Mouse (Mus musculus) megakaryocyte, embryonic 14.5 days (primary cell): ENCODE measurements around the gene Col6a6. TPM values are rescaled to one million over a fixed set of nuclear protein-coding genes. Genes with fewer than 3 reads are reported as not detected.

Experiments
- H3K27me3 ChIP-seq: replicated peaks from 2 replicates; pipeline ENCODE3; 2012; ENCODE audit warnings: inconsistent platforms
- H3K36me3 ChIP-seq: replicated peaks from 2 replicates; pipeline ENCODE3; 2012; ENCODE audit warnings: low read length, inconsistent platforms, mixed read lengths
- H3K4me1 ChIP-seq: 2 replicates; pipeline ENCODE4 v1.6.1; 2012; ENCODE audit warnings: inconsistent platforms
- H3K4me3 ChIP-seq: replicated peaks from 2 replicates; pipeline ENCODE3; 2012; ENCODE audit warnings: moderate library complexity, mild to moderate bottlenecking, inconsistent platforms
- H3K9me3 ChIP-seq: 2 replicates; pipeline ENCODE4 v1.6.1; 2012; ENCODE audit warnings: inconsistent platforms
- FLI1 ChIP-seq: IDR thresholded peaks from 2 replicates; pipeline ENCODE4 v1.6.1; 2012; ENCODE audit warnings: low read length, inconsistent platforms, mixed read lengths
- GATA1 ChIP-seq: IDR thresholded peaks from 3 replicates; pipeline ENCODE4 v1.6.1; 2012; ENCODE audit warnings: mixed read lengths, low read length, inconsistent platforms, borderline replicate concordance
- polyA plus RNA-seq: library from polyadenylated mRNA; stranded (reverse); fragments of >175 nt; gene quantifications from 2 replicates; pipeline ENCODE4 v1.2.3, GENCODE M21; 2012; ENCODE audit warnings: low replicate concordance; ENCODE audit not compliant: insufficient read depth

Col6a6 gene
- polyA plus RNA-seq, 1 experiment: 0.12 TPM

DNA sequence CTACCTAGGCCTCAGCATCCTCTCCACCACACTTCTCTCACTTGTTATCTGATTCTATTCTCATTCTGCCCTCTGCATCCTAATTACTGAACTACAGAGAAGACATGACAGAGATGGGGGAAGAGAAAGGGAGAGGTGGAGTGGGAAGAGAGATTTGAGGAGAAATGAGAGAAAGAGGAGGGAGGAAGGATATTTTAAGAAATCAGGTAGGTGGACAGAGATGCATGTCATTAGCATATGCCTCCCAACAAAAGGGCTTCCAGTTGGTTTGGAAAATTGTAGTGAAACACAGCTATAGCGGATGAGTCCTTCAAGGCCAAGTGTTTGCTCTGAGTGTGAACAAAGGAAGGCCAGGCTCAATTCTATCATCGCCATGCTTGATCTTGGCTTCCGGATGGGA lies 115.9 kb downstream of the Col6a6 start:
- Histone ChIP-seq H3K9me3 (no peaks in the 10 kb centered on the region), H3K36me3 (no peaks in the 10 kb centered on the region), H3K4me3 (no peak overlapping the region), H3K4me1 (no peaks in the 10 kb centered on the region), H3K27me3 (peaks cover 2% of the 10 kb centered on the region)
- TF ChIP-seq GATA1 (no peak), FLI1 (no peak)

DNA sequence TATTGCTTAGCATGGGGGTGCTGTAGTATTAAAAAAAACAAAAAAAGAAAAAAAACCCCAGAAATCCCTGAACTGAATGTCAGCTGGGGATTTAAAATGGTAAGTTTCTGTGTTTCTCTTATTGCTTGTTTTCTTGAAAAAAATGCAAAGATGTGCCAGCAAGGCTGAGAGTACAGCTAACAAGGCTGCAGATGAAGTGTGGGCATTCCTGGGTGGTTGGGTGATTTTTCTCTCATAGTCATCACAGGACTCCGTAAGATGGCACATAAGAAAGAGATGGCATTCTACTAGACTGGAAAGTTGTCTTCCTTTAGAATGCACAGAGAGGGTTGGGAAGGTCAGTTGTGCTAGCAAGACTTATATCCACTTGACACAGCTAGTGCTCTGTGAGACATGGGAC lies 122.9 kb downstream of the Col6a6 start:
- Histone ChIP-seq H3K27me3 (peaks cover 2% of the 10 kb centered on the region), H3K36me3 (no peaks in the 10 kb centered on the region), H3K9me3 (no peaks in the 10 kb centered on the region), H3K4me3 (no peak overlapping the region), H3K4me1 (0 out of 2 replicates have a peak, but pooled peaks cover 3% of the 10 kb centered on the region)
- TF ChIP-seq GATA1 (no peak), FLI1 (no peak)

DNA sequence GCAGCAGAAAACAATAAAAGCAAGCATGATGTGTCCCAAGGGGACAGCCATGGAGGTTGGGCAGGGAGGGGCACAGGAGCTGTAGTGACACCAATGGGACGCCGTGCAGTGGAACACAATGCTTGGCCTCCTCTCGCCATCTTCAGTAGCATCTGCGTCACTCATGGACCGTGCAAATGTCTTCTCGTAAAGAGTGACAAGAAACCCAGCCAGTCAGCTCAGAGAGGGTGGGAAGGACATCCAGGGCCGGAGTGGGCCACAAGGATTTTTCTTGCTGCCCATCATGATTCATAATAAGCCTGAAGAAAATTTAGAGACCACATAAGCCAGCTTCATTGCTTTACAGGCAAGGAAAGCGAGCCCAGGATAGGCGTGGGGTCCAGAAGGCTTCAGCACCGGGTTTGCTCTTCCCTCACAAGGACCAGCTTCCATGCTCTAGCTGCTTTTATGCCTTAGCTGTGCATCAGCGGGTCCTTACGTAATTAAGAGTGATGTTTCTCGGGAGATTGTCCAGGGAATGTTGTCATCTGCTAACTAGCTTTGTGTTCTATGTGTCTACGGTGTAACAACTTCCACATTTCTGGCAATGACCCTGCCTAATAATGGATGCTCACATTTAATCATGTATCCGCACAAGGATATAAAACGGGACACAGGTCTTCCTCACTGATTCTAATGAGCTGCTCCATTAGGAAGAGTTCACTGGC lies 123.6 kb downstream of the Col6a6 start:
- H3K4me3 ChIP-seq: no peak overlapping the region
- H3K9me3 ChIP-seq: no peaks in the 10 kb centered on the region
- peaks cover 2% of the 10 kb centered on the region for H3K27me3 ChIP-seq
- H3K36me3 ChIP-seq: no peaks in the 10 kb centered on the region
- no peak for TF ChIP-seq FLI1
- TF ChIP-seq GATA1: no peak
- 0 out of 2 replicates have a peak, but pooled peaks cover 3% of the 10 kb centered on the region for H3K4me1 ChIP-seq

DNA sequence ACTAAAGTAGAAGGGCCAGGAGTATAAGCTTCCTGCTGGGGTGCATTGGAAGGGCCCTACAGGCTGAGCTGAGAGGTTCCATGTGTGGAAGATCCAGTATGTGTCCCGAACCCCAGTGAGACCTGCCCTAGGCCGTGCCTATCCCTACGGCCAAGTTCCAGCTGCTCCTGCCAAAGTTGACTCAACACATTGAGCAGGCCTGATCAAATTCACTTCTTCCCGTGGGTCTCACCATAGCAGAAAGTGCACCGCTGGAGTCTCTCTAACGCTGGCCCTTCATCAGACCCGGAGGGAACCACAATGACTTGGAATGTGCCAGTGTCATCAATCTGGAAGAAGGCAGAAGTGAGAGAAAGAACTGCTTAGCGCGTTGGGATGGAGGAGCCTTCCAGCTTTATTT lies 126.0 kb downstream of the Col6a6 start:
- Histone ChIP-seq H3K4me3 (no peak overlapping the region), H3K27me3 (no peaks in the 10 kb centered on the region), H3K36me3 (no peaks in the 10 kb centered on the region), H3K4me1 (0 out of 2 replicates have a peak, but pooled peaks cover 3% of the 10 kb centered on the region), H3K9me3 (no peaks in the 10 kb centered on the region)
- no peak for TF ChIP-seq FLI1
- no peak for TF ChIP-seq GATA1

DNA sequence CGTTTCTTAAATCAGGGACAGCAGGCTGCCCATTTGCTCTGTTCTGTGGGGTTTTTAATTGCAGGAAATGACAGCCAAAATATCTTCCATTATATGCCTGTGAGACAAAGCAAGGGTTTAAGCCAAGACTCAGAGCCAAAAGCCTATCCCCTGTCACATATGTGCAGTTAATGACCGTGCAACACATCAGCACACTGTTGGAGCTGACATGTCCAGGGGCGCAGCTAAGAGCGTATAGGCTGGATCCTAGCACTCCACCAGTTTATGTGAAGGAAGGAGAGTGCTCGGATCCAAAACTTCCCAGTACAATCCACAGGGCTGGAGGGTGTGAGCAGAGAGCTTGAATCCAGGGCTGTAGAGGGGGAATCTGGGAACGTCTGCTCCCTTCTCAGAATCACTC lies 127.3 kb downstream of the Col6a6 start:
- TF ChIP-seq FLI1 (no peak), GATA1 (no peak)
- Histone ChIP-seq H3K27me3 (no peaks in the 10 kb centered on the region), H3K4me3 (no peak overlapping the region)

DNA sequence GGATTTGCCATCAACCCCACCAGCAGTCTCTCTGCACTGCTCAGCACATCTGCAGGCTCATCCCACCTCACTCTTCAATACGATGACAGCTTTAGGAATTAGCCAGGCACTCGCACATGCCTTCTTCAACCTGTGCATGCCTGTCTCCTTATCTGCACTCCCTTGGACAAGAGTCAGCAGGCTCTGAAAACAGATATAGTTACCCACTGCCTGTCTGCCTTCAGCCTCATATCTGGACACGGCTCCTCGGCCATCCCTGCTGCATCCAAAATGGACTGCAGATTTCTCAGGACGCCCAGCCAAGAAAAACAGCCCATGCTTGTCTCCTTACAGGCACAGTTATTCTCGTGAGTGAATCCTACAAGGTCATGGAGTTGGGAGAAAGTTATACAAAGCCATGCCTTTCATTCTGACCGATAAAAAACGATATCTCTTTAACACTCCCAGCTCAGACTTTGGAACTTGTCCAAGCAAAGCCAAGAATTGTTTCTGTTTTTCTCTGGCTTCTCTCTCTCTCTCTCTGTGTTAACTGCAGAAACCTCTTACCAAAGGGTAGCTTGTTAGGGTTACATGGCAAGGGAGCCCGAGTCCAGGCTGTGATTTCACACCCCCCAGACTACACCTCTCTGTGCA lies 130.1 kb downstream of the Col6a6 start:
- H3K27me3 ChIP-seq: no peaks in the 10 kb centered on the region
- TF ChIP-seq GATA1 (no peak), FLI1 (no peak)
- no peak overlapping the region for H3K4me3 ChIP-seq
- H3K4me1 ChIP-seq: no peaks in the 10 kb centered on the region
- H3K9me3 ChIP-seq: no peaks in the 10 kb centered on the region
- no peaks in the 10 kb centered on the region for H3K36me3 ChIP-seq

More for the DNA sequence above, 127.3 kb downstream of the Col6a6 start:
- H3K36me3 ChIP-seq: no peaks in the 10 kb centered on the region
- no peaks in the 10 kb centered on the region for H3K9me3 ChIP-seq
- H3K4me1 ChIP-seq: no peaks in the 10 kb centered on the region

DNA sequence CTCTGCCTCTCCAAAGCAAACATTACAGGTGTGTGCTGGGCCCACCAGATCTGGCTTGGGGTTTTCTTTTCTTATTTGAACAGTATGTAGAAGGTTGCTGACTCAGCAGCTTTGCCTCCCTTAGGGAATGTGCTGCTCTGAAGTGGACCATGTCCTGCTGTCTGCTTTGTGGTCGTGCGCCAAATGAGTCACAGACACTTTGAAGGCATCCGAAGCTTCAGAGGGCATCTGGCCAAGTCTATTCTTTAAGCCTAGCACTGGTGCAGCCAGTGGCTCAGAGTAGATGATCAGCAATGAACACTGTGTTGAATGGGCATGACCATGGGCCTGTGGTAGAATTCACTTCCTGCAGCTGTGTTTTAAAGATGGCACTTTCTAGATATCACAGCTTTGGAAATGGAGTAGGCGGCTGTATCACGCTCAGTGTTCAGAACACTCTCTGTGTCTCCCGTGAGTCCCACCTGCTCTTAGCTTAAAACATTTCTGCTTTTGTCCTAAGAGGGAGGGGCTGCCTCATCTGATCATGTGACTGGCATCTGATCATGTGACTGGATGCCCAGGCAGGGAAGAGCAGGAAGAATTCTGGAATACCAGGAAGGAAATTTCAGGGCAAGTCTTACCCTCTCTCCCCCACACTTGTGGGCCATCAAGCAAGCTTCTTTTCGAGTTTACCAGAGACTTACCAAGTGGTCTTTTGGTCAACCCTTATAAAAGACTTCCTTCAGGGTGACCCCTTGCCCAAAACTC lies 131.0 kb downstream of the Col6a6 start:
- Histone ChIP-seq H3K36me3 (no peaks in the 10 kb centered on the region), H3K4me3 (no peak overlapping the region), H3K27me3 (no peaks in the 10 kb centered on the region), H3K9me3 (no peaks in the 10 kb centered on the region), H3K4me1 (no peaks in the 10 kb centered on the region)
- no peak for TF ChIP-seq FLI1
- no peak for TF ChIP-seq GATA1

DNA sequence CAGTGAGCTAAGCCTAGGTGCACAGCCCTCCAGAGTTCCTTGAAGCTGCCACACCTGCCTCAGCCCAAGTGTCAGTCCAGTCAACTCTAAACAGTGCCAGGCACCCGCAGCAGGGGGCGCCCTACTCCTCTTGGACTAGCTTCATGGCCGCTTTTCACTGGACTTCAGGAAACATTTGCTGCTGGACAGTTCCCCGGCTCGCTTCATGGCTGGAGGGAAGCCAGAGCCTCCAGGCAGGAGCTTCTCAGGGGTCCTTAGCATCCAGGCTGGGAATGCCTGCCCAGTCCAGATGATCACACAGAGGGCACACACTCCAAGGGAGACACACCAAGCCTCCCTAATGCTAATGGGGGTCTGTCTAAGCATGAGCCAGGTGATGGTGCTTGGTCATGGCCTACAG lies 134.1 kb downstream of the Col6a6 start:
- Histone ChIP-seq H3K4me1 (no peaks in the 10 kb centered on the region), H3K36me3 (peaks cover 5% of the 10 kb centered on the region), H3K27me3 (no peaks in the 10 kb centered on the region), H3K4me3 (no peak overlapping the region), H3K9me3 (no peaks in the 10 kb centered on the region)
- TF ChIP-seq GATA1: no peak
- TF ChIP-seq FLI1: no peak

DNA sequence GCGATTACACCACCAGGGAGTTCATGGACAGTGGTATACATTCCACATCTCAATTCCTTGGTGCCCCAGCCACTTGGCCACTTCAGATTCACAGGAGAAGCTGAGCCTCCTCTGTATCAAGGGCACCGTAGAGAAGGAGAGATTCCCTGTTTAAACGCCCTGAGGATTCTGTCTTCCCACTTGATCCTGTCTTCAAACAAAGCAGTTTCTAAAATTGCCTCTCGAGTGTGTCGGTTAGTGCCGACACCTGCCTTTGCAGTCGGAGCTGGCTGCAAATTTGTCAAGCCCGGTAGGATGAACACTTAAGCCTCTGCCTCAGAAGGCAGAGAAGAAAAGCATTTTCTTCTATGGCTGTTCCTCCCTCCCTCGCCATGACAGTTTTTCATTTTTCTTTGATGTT lies 134.9 kb downstream of the Col6a6 start:
- no peak for TF ChIP-seq GATA1
- no peak for TF ChIP-seq FLI1
- Histone ChIP-seq H3K27me3 (no peaks in the 10 kb centered on the region), H3K9me3 (no peaks in the 10 kb centered on the region), H3K4me3 (no peak overlapping the region), H3K4me1 (no peaks in the 10 kb centered on the region), H3K36me3 (peaks cover 13% of the 10 kb centered on the region)

DNA sequence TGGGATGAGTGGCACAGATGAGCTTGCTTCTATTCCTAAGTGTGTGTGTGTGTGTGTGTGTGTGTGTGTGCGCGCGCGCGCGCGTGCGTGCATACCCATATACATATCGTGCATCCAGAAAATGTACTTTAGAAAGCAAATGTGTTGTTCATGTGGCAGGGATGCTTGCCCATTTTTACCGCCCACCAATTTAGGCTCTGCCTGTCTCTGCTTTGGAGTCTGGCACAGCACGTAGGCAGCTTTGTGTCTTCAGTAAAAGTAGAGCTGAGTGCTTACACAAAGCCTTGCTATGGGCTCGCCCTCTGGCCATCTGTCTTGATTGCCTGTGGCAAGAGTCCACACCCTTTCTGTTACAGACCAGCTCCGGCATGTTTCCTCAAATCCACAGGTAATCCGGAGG lies 135.5 kb downstream of the Col6a6 start:
- Histone ChIP-seq H3K27me3 (no peaks in the 10 kb centered on the region), H3K36me3 (peaks cover 19% of the 10 kb centered on the region), H3K4me1 (no peaks in the 10 kb centered on the region), H3K4me3 (no peak overlapping the region), H3K9me3 (no peaks in the 10 kb centered on the region)
- no peak for TF ChIP-seq FLI1
